Mouse (Mus musculus): ENCODE measurements around the gene Tns3. TPM values are rescaled to one million over a fixed set of nuclear protein-coding genes. Genes with fewer than 3 reads are reported as not detected.

Tns3 gene
- total and polyA plus RNA-seq, 3 experiments = not detected

- TF ChIP-seq TBP (IDR thresholded peaks at IDR 0.05; ENCODE audit: low read depth, low read length) = no peak
- TF ChIP-seq MAZ (IDR thresholded peaks at IDR 0.05; ENCODE audit: low read depth, low read length) = no peak
- TF ChIP-seq HCFC1 (IDR thresholded peaks at IDR 0.05; ENCODE audit: low read depth, low read length) = no peak
- no peak for TF ChIP-seq UBTF (IDR thresholded peaks at IDR 0.05; ENCODE audit: borderline replicate concordance, insufficient read depth, low read depth, low read length)
- TF ChIP-seq NELFE (IDR thresholded peaks at IDR 0.05; ENCODE audit: low read depth, low read length) = no peak
- no peak for TF ChIP-seq POLR2AphosphoS5 (IDR thresholded peaks at IDR 0.05; ENCODE audit: borderline replicate concordance, low read depth, low read length)
- no peak for TF ChIP-seq USF1 (IDR thresholded peaks at IDR 0.05; ENCODE audit: low read depth, low read length)
- TF ChIP-seq EP300 (IDR thresholded peaks at IDR 0.05; ENCODE audit: low read depth in 1 of 2, low read length in 2 of 2) = no peak
- TF ChIP-seq MAFK (IDR thresholded peaks at IDR 0.05; ENCODE audit: borderline replicate concordance, low read depth, low read length) = no peak
- TF ChIP-seq CTCF (IDR thresholded peaks at IDR 0.05 in 2 of 3, conservative IDR thresholded peaks at IDR 0.05 in 1 of 3; ENCODE audit: control insufficient read depth in 1 of 3, insufficient read depth in 1 of 3, low read depth in 2 of 3, low read length in 3 of 3, poor library complexity in 1 of 3, severe bottlenecking in 1 of 3) = no peak
- H3K36me3 ChIP-seq (ENCODE audit: control insufficient read depth in 1 of 2, insufficient read depth in 2 of 2, low read length in 2 of 2) = no peaks in the 10 kb centered on the region
- no peaks in the 10 kb centered on the region for H3K79me2 ChIP-seq (ENCODE audit: control insufficient read depth, insufficient read depth, low read length, poor library complexity)
- no peak overlapping the region for H3K27ac ChIP-seq (ENCODE audit: control insufficient read depth, low read depth, low read length)
- H3K27me3 ChIP-seq (ENCODE audit: control insufficient read depth in 1 of 2, insufficient read depth in 2 of 2, low read length in 2 of 2) = no peaks in the 10 kb centered on the region
- no peak overlapping the region for H3K9ac ChIP-seq (ENCODE audit: control insufficient read depth, low read depth, low read length, poor library complexity, severe bottlenecking)
- no peak overlapping the region for H3K4me3 ChIP-seq (ENCODE audit: control insufficient read depth in 1 of 2, insufficient read depth in 1 of 2, low read depth in 2 of 2, low read length in 2 of 2)
- no peaks in the 10 kb centered on the region for H3K9me3 ChIP-seq (replicated peaks; ENCODE audit: insufficient read depth, low read length)
- DNase-seq (ENCODE audit: low read depth, low spot score) = no peak
- H3K4me1 ChIP-seq (ENCODE audit: control insufficient read depth in 1 of 2, insufficient read depth in 2 of 2, low read length in 2 of 2) = no peaks in the 10 kb centered on the region
Observed at GRCm38 (mm10) chr11:8651448-8652035, 12.8 kb downstream of the Tns3 start.

- Histone ChIP-seq H3K4me3 (ENCODE audit: control insufficient read depth in 1 of 2, insufficient read depth in 1 of 2, low read depth in 2 of 2, low read length in 2 of 2) (no peak overlapping the region), H3K27me3 (ENCODE audit: control insufficient read depth in 1 of 2, insufficient read depth in 2 of 2, low read length in 2 of 2) (no peaks in the 10 kb centered on the region), H3K9me3 (replicated peaks; ENCODE audit: insufficient read depth, low read length) (no peaks in the 10 kb centered on the region), H3K79me2 (ENCODE audit: control insufficient read depth, insufficient read depth, low read length, poor library complexity) (no peaks in the 10 kb centered on the region), H3K27ac (ENCODE audit: control insufficient read depth, low read depth, low read length) (no peak overlapping the region), H3K4me1 (ENCODE audit: control insufficient read depth in 1 of 2, insufficient read depth in 2 of 2, low read length in 2 of 2) (no peaks in the 10 kb centered on the region), H3K36me3 (ENCODE audit: control insufficient read depth in 1 of 2, insufficient read depth in 2 of 2, low read length in 2 of 2) (no peaks in the 10 kb centered on the region), H3K9ac (ENCODE audit: control insufficient read depth, low read depth, low read length, poor library complexity, severe bottlenecking) (no peak overlapping the region)
- TF ChIP-seq ZKSCAN1 (IDR thresholded peaks at IDR 0.05; ENCODE audit: low read depth, low read length) (no peak), RCOR1 (IDR thresholded peaks at IDR 0.05; ENCODE audit: low read depth, low read length) (no peak), POLR2A (IDR thresholded peaks at IDR 0.05; ENCODE audit: control insufficient read depth in 1 of 2, insufficient read depth in 1 of 2, low read depth in 1 of 2, low read length in 2 of 2, poor library complexity in 1 of 2) (no peak), MXI1 (IDR thresholded peaks at IDR 0.05; ENCODE audit: low read depth, low read length) (no peak), TAL1 (IDR thresholded peaks at IDR 0.05; ENCODE audit: low read length) (no peak), ETS1 (IDR thresholded peaks at IDR 0.05; ENCODE audit: low read depth, low read length) (no peak), SMC3 (IDR thresholded peaks at IDR 0.05; ENCODE audit: low read depth, low read length) (no peak), CTCF (IDR thresholded peaks at IDR 0.05 in 2 of 3, conservative IDR thresholded peaks at IDR 0.05 in 1 of 3; ENCODE audit: control insufficient read depth in 1 of 3, insufficient read depth in 1 of 3, low read depth in 2 of 3, low read length in 3 of 3, poor library complexity in 1 of 3, severe bottlenecking in 1 of 3) (no peak), JUND (IDR thresholded peaks at IDR 0.05; ENCODE audit: low read depth, low read length) (no peak), MEF2A (IDR thresholded peaks at IDR 0.05; ENCODE audit: extremely low read depth, insufficient replicate concordance, low read depth, low read length, poor library complexity, severe bottlenecking) (no peak), ZMIZ1 (IDR thresholded peaks at IDR 0.05; ENCODE audit: low read depth, low read length) (no peak), USF2 (IDR thresholded peaks at IDR 0.05; ENCODE audit: borderline replicate concordance in 1 of 2, insufficient read depth in 1 of 2, low read depth in 1 of 2, low read length in 2 of 2) (no peak), KAT2A (conservative IDR thresholded peaks at IDR 0.05; ENCODE audit: low read depth, low read length) (no peak), RAD21 (IDR thresholded peaks at IDR 0.05; ENCODE audit: low read depth, low read length) (no peak), TBP (IDR thresholded peaks at IDR 0.05; ENCODE audit: low read depth, low read length) (no peak), MAZ (IDR thresholded peaks at IDR 0.05; ENCODE audit: low read depth, low read length) (no peak), MAFK (IDR thresholded peaks at IDR 0.05; ENCODE audit: borderline replicate concordance, low read depth, low read length) (no peak), ZNF384 (IDR thresholded peaks at IDR 0.05; ENCODE audit: low read depth, low read length) (no peak)
- no peak for DNase-seq (ENCODE audit: low read depth, low spot score)
Observed at GRCm38 (mm10) chr11:8645609-8646008, 18.7 kb downstream of the Tns3 start.

Data from MEL (cell line).